Mouse (Mus musculus): ENCODE data around the gene Nt5c.

DNA sequence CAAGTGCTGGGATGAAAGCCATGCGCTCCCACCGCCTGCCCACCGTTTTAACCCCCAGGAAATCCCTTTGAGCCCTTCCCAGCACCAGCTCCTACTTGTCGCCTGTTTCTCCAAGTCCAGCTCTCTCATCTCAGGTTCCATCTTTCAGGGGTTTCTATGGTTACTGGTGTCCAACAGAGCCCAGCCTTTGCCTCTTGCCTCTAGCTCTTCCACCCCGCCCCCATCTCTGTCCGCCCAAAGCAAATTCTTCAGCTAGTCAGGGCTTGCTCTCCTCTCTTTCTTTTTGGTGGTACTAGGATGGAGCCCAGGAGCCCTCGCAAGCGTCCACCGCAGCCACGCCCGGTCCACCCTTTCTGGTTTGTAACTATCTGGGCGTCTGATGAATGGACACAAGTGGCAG, 6.5 kb downstream of the Nt5c start:
- TF ChIP-seq GATA1 (IDR thresholded peaks at IDR 0.05; ENCODE audit: low read length) (no peak), TAL1 (IDR thresholded peaks at IDR 0.05; ENCODE audit: low read length) (no peak)

All from erythroblast, embryonic 14.5 days (primary cell).